Mouse (Mus musculus) C2C12 (cell line): ENCODE measurements around the gene Cisd3.

ENCODE experiments used
- CTCF ChIP-seq: IDR thresholded peaks from one replicate; pipeline ENCODE4 v1.5.1; 2011; ENCODE audit not compliant: control insufficient read depth, insufficient read depth, insufficient read length
- FOSL1 ChIP-seq: IDR thresholded peaks from one replicate; pipeline ENCODE4 v1.8.0; 2011; ENCODE audit warnings: mild to moderate bottlenecking, low read length; ENCODE audit not compliant: poor library complexity, insufficient read depth, severe bottlenecking
- USF1 ChIP-seq: IDR thresholded peaks from one replicate; pipeline ENCODE4 v1.6.1; 2011; ENCODE audit warnings: low read depth, mild to moderate bottlenecking, control low read depth, moderate library complexity

- TF ChIP-seq CTCF = no peak
- no peak for TF ChIP-seq USF1
- no peak for TF ChIP-seq FOSL1
These were observed 26.7 kb downstream of the Cisd3 start for GRCm38 (mm10) chr11:97712286-97712685.
